Mouse (Mus musculus) stomach, embryonic 14.5 days (tissue): ENCODE measurements around the gene Zfr. TPM values are rescaled to one million over a fixed set of nuclear protein-coding genes. Genes with fewer than 3 reads are reported as not detected.
"Not testable (repeated sequence)": the region's sequence is repeated elsewhere in the genome, so short reads cannot be mapped to it uniquely, and the experiment has no call there.

ENCODE experiments used
- ATAC-seq: fragments of 200-750 bp; cut with Nextera tagmentation; 2 replicates; pipeline ENCODE4 v1.8.0; 2017; ENCODE audit warnings: low read depth, moderate TSS enrichment; ENCODE audit not compliant: insufficient number of reproducible peaks, insufficient read depth, low FRiP score
- H3K27ac ChIP-seq: fragments of 300-500 bp; sonication (generic); 2 replicates; pipeline ENCODE4 v1.5.1; 2014; ENCODE audit warnings: mild to moderate bottlenecking, low read length, moderate library complexity, mixed read lengths
- H3K27me3 ChIP-seq: fragments of 300-500 bp; sonication (generic); 2 replicates; pipeline ENCODE4 v1.6.1; 2014; ENCODE audit warnings: low read length, control low read depth, mixed read lengths; ENCODE audit not compliant: control insufficient read depth, insufficient read depth
- H3K36me3 ChIP-seq: fragments of 300-500 bp; sonication (generic); 2 replicates; pipeline ENCODE4 v1.6.1; 2014; ENCODE audit warnings: mild to moderate bottlenecking, control low read depth, low read length, moderate library complexity, mixed read lengths; ENCODE audit not compliant: control insufficient read depth, insufficient read depth
- H3K4me1 ChIP-seq: fragments of 300-500 bp; sonication (generic); 2 replicates; pipeline ENCODE4 v1.6.1; 2014; ENCODE audit warnings: low read length, control low read depth, mixed read lengths; ENCODE audit not compliant: control insufficient read depth, insufficient read depth
- H3K4me2 ChIP-seq: fragments of 300-500 bp; sonication (generic); replicated peaks from 2 replicates; pipeline ENCODE4 v1.6.1; 2014; ENCODE audit warnings: low read depth, low read length, control low read depth
- H3K4me3 ChIP-seq: fragments of 300-500 bp; sonication (generic); 2 replicates; pipeline ENCODE4 v1.5.1; 2014; ENCODE audit warnings: low read depth, low read length, control low read depth
- H3K9ac ChIP-seq: fragments of 300-500 bp; sonication (generic); replicated peaks from 2 replicates; pipeline ENCODE4 v1.6.1; 2014; ENCODE audit warnings: low read depth, mild to moderate bottlenecking, control low read depth, low read length, moderate library complexity, mixed read lengths
- H3K9me3 ChIP-seq: fragments of 300-500 bp; sonication (generic); 2 replicates; pipeline ENCODE4 v1.6.1; 2016; ENCODE audit warnings: low read depth, low read length, control low read depth; ENCODE audit not compliant: control insufficient read depth
- WGBS: fragments of 180-500 bp; shearing (Covaris S2); extraction: QIAGEN DNeasy Blood & Tissue Kit; methylation state at CpG from one replicate; pipeline ENCODE4 v1.1.7; 2014; 5-methylcytosine and 5-hydroxymethylcytosine counted together
- polyA plus RNA-seq: library from polyadenylated mRNA; unstranded; fragments of >200 nt; fragmentation: Nextera tagmentation; extraction: Ambion mirVana; gene quantifications from 2 replicates; pipeline ENCODE4 v1.2.1, GENCODE M21; 2014

Gene Zfr
- polyA plus RNA-seq, 1 experiment from 2014 or later: 181 TPM

- 96% methylated on average over 5 of the region's 5 CpGs for WGBS
These were observed 85.4 kb downstream of the Zfr start for GRCm38 (mm10) chr15:12203008-12203407.

GRCm38 (mm10) chr15:12203512-12204318, 86.1 kb downstream of the Zfr start:
- H3K4me1 ChIP-seq: peaks cover 25% of the 10 kb centered on the region
- H3K36me3 ChIP-seq: no peaks in the 10 kb centered on the region; the same call in 1 of the 2 replicates
- 0 out of 2 replicates have a peak overlapping the region, but pooled peaks have one; percentile 15 for H3K9ac ChIP-seq
- no peaks in the 10 kb centered on the region for H3K27me3 ChIP-seq
- WGBS: 14% methylated on average over 10 of the region's 10 CpGs
- H3K4me3 ChIP-seq: peak overlapping the region; percentile 83
- peak overlapping the region; percentile 54 for H3K4me2 ChIP-seq
- no peaks in the 10 kb centered on the region for H3K9me3 ChIP-seq
- peak overlapping the region; percentile 82; the same call in 1 of the 2 replicates for H3K27ac ChIP-seq
- no peak for ATAC-seq

More at GRCm38 (mm10) chr15:12203008-12203407, 85.4 kb downstream of the Zfr start:
- not testable (repeated sequence) for ATAC-seq, H3K4me2 ChIP-seq, H3K36me3 ChIP-seq, H3K9me3 ChIP-seq, H3K4me3 ChIP-seq, H3K27ac ChIP-seq, H3K9ac ChIP-seq, H3K27me3 ChIP-seq
- peaks cover 25% of the 10 kb centered on the region for H3K4me1 ChIP-seq

- Histone ChIP-seq H3K4me1 (peaks cover 25% of the 10 kb centered on the region), H3K27me3 (no peaks in the 10 kb centered on the region), H3K9me3 (no peaks in the 10 kb centered on the region), H3K4me3 (peak within 1 kb of the TSS; percentile 83), H3K36me3 (no peaks in the 10 kb centered on the region; the same call in 1 of the 2 replicates), H3K9ac (peak within 1 kb of the TSS; percentile 86), H3K27ac (peak within 1 kb of the TSS; percentile 85), H3K4me2 (peak within 1 kb of the TSS; percentile 72)
- peak; percentile 96 for ATAC-seq
- WGBS: under 1% methylated on average over 57 of the region's 58 CpGs
These were observed 86.9 kb downstream of the Zfr start, which contains the start of gene Mtmr12 for GRCm38 (mm10) chr15:12204319-12205159. TSS of gene Mtmr12 (plus strand) at chr15:12205028.

GRCm38 (mm10) chr15:12205160-12205901, 87.7 kb downstream of the Zfr start:
- ATAC-seq: peak; percentile 84

GRCm38 (mm10) chr15:12205902-12206645, 88.4 kb downstream of the Zfr start:
- Histone ChIP-seq H3K27me3 (no peaks in the 10 kb centered on the region), H3K4me3 (peak overlapping the region; percentile 83), H3K4me2 (peak overlapping the region; percentile 72), H3K9me3 (no peaks in the 10 kb centered on the region), H3K36me3 (no peaks in the 10 kb centered on the region; the same call in 1 of the 2 replicates), H3K9ac (peak overlapping the region; percentile 86), H3K27ac (peak overlapping the region; percentile 85; the same call in 1 of the 2 replicates), H3K4me1 (peaks cover 25% of the 10 kb centered on the region)
- 32% methylated on average over 14 of the region's 14 CpGs for WGBS
- ATAC-seq: no peak

More at GRCm38 (mm10) chr15:12205160-12205901, 87.7 kb downstream of the Zfr start:
- peak overlapping the region; percentile 83 for H3K4me3 ChIP-seq
- peak overlapping the region; percentile 72 for H3K4me2 ChIP-seq
- peak overlapping the region; percentile 85 for H3K27ac ChIP-seq
- no peaks in the 10 kb centered on the region for H3K9me3 ChIP-seq
- H3K4me1 ChIP-seq: peaks cover 25% of the 10 kb centered on the region
- under 1% methylated on average over 71 of the region's 73 CpGs for WGBS
- peak overlapping the region; percentile 86 for H3K9ac ChIP-seq
- no peaks in the 10 kb centered on the region for H3K27me3 ChIP-seq
- no peaks in the 10 kb centered on the region; the same call in 1 of the 2 replicates for H3K36me3 ChIP-seq

- 72% methylated on average over 7 of the region's 7 CpGs for WGBS
- no peak overlapping the region for H3K27ac ChIP-seq
These were observed 89.1 kb downstream of the Zfr start for GRCm38 (mm10) chr15:12206646-12207222.

GRCm38 (mm10) chr15:12207556-12208090, 90.0 kb downstream of the Zfr start:
- no peaks in the 10 kb centered on the region; the same call in 1 of the 2 replicates for H3K36me3 ChIP-seq
- no peak overlapping the region; the same call in 1 of the 2 replicates for H3K27ac ChIP-seq
- H3K9me3 ChIP-seq: no peaks in the 10 kb centered on the region
- H3K4me2 ChIP-seq: no peak overlapping the region
- no peak overlapping the region for H3K9ac ChIP-seq
- H3K4me1 ChIP-seq: peaks cover 25% of the 10 kb centered on the region
- 59% methylated on average over 6 of the region's 6 CpGs for WGBS
- no peak for ATAC-seq
- H3K27me3 ChIP-seq: no peaks in the 10 kb centered on the region
- no peak overlapping the region for H3K4me3 ChIP-seq

More at GRCm38 (mm10) chr15:12206646-12207222, 89.1 kb downstream of the Zfr start:
- H3K4me1 ChIP-seq: peaks cover 25% of the 10 kb centered on the region
- H3K9me3 ChIP-seq: no peaks in the 10 kb centered on the region
- no peak overlapping the region for H3K9ac ChIP-seq
- no peak for ATAC-seq
- H3K36me3 ChIP-seq: no peaks in the 10 kb centered on the region; the same call in 1 of the 2 replicates
- H3K4me2 ChIP-seq: peak overlapping the region; percentile 72; the same call in 1 of the 2 replicates
- no peaks in the 10 kb centered on the region for H3K27me3 ChIP-seq
- no peak overlapping the region for H3K4me3 ChIP-seq
